Mouse (Mus musculus): Measurements from ENCODE around the gene Stil.

Gene Stil

DNA sequence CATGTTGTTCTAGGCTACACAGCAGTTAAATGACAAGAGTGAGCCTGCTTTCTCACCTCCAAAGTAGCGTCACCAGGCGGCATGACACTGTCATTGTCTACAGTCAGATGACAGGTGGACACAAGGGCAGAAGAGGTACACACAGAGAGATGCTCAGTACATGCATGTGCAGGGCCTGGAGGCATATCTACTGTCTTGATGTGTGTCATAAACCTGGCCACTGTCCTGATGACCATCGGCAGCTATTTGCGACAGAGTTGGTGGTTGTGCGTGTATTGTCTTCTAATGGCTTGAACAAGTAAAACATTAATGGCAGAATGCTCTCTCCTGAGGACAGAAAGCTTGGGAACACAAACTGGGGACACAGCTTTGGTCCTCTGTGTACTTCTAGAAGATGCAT is 51.3 kb downstream of the Stil start:
- DNase-seq (ENCODE audit: low read depth): no peak

DNA sequence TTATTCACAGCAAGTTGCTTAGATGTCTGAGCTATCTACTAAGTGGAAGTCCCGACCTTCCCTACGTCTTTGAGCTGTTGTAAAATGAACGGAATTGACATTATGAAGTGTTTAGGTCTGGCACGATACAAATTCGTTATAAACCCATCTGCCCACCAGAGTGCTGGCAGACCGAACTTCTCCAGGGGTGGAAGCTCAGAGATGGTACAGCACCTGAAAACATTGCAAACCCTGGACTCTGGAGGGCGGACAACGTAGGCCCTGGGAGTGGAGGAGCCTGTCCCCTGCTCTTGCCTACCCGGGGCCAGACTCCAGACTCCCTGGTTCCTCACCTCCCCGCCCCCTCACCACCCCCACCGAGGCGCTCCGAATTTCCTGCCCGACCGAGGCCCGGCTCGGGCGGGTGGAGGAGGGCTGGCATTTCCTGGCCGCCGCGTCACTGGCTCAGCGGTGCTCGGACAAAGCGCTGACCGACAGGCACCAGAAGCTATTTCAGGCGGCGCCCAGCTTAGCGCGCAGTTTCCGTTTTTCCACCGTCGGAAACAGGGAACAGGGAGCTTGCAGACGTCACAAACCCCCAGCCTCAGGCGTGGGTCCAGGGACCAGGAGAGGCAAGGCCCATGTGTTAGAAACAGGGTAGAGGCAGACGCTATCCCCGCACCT is 52.5 kb downstream of the Stil start:
- DNase-seq (ENCODE audit: low read depth): no peak

DNA sequence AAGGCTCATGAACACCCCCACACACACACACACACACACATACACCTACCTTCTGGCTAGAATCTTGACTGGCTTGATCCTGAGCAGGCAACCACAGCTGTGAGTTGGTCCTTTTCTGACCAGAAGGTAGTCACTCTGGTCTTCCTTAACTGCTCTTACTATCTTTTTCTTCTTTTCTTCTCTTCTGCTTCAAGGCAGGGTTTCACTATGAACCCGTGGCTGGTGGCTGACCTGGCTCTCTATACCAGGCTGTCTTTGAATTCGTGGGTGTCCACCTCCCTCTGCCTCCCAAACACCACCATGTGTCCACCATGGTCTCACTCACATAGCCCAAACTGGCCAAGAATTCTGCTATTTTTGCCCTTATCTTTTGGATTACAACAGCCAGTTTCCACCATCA is 55.1 kb downstream of the Stil start:
- no peak for DNase-seq (ENCODE audit: low read depth)

DNA sequence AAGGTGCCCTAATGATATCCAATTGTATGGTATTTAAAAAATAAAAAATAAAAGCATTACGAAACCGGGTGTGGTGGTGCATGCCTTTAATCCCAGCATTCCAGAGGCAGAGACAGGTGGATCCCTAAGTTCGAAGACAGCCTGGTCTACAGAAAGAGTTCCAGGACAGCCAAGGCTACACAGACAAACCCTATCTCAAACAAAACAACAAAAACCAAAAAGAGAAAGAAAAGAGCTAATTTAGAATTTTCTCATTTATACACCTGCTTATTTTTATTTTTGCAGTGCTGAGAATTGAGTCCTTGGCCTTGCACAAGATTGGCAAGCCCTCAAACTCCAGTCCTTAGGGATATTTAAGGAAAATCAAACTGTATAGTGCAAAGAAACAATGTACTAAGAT is 55.7 kb downstream of the Stil start:
- DNase-seq (ENCODE audit: low read depth): no peak

DNA sequence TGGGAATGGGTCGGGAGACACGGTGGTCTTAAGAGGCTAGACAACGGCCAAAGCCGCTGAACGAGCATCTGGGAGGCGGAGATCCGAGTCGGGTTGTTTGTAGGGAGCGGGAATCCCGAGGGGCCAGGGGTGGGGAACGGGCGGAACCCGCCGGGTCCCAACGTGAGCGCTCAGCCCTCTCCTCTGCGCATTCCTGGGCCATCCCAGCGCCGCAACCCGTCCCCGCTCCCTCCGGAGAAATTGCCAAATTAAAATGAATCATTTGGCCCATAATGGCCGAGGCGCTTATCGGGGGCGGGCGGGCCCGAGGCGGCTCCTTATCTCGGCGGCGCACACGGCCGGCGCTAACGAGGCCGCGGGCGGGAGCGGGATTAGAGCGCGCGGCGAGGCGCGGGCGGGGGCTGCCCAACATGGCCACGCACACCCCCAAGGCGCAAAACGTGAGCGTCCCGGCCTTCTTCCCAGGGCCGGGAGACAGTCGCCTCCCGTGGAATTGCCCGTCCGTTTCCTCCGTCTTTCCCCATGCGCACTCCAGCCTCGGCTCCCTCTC is 56.5 kb downstream of the Stil start, which contains the start of gene Tal1:
Gene Tal1, plus strand, starts transcription at position 56 of the 550 bp plus-strand sequence.
- no peak for DNase-seq (ENCODE audit: low read depth)

DNA sequence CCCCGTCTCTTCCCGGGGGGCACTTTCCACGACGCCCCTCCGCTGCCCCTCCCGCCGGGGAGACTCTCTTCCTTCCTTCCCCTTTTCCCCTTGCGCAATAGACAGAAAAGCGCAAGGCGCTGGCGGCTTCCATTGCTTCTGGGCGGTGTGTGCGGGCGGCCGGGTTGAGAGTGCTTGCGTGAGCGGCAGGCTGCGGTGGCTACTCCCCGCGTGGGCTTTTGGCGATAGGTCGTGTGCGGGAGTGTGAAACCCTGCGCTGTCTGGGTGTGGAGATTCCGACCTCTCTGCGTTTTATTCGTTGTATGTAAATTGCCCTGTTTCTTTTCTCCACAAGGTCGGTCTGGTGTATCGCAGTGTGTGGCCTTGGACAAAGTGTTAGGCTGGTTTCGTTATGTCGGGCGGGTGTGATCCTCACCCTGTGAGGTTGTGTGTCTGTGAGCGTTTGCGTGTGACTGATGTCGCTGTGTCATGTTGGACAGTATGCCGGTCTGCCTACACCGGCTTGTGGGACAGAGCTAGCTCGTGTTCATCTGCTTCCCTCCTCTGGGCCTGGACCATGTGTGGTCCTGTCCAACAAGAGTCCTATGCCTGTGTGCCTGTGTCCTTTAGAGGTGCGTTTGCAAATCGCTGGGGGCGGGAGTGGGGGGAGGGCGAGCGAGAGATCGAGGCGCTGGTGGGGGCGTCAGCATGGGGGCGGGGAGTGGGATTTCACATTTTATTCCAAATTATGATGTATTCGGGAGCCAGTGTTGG is 57.1 kb downstream of the Stil start:
- no peak for DNase-seq (ENCODE audit: low read depth)

DNA sequence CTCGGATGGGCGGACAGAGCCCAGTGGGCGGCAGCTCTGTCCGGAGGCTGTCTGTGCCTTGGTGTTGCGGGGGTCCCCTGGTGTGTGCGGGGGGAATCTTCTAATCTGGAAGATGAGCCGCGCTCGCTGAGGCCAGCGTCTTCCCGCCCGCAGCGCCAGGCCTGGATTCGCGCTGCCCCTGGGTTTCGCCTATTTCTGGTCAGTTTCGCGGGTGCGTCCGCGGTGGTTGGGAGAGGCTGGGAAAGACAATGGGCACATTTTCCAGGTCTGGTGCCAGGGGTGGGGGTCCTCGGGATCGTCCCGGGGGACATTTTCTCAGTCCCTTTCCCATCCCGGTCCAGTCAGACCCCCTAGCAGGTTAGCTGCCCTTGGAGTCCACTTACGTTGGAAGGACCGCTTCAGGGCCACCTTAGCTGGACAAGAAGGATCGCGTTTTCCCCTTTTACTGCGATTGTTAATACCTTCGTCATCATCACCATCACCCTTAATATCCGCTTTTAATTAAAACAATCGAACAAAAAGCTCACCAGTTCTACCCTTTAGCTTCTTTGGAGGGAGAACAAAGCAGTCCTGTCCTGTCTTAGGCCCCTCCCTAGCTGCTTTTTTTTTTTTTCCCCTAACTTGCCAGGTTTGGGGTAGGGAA is 57.8 kb downstream of the Stil start:
- DNase-seq (ENCODE audit: low read depth): no peak

DNA sequence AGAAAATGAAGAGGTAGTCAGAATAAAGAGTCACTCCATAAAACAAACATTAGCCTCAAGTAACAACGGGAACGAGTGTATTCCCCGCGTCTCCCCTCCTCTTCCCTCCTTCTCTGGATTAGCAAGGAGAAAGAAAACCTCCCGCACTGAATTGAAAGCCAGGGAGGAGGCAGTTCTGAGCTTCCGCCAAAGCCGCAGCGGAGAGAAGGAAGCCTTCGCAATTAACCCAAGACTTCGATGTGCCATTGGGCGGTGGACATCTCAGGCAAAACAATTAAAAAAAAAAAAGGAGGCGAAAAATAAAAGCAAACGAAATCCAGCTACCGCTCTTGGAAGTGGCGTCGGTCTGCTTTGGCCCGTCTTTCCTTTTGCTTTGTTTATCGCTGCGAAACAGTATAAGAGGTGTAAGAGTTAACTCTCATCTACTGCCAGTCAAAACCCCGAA is 58.4 kb downstream of the Stil start:
- no peak for DNase-seq (ENCODE audit: low read depth)

DNA sequence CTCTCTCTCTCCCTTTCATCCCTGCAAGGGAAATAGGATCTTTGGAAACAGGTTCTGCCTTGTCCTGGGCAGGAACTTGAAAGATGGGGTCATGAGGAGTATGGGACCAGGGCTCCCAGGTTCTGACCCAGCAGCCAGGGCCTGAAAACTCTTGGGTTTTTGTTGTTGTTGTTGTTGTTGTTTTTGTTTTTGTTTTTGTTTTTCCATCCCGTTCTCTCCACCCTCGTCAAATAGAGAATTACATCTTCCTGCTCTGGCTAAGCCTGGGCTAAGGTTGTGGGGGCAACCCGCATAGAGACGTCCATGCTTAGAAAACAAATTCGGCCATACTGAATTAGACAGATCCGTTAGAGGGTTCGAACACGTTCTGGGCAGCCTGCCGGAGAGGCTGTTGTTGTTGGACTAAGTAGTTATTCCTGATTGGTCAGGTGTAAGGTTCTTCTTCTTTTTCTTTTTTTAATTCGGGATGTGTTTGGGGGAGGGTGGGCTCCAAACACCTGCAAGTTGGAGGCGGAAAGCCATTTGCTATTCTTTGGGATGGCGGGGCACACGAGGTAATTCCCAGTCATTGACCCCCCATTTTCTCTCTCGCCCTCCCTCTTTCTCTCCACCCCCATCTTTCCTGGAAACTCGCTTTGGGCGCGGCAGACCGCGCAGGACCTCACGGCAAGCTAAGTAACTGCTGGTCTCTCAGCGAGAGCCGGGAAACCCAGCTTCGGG is 59.1 kb downstream of the Stil start:
- no peak for DNase-seq (ENCODE audit: low read depth)

DNA sequence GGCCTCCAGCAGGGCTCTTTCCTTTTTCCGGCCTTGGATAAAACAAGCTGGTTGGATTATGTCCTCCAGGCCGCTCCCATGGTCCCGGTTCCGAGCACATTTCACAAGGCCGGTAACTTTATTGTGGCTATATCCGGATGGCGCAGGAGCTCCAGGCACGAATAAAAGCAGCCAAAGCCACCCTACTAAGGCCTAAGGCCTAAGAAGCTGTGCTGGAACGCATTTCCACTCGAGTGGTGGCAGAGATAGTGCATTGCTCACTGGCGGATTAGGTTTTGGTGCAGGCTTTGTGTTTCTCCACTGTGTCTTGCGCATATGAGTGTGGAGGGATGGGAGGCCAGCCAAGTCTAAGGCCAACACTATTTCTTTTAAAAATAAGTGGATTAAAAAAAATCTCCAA is 59.9 kb downstream of the Stil start:
- DNase-seq (ENCODE audit: low read depth): no peak

DNA sequence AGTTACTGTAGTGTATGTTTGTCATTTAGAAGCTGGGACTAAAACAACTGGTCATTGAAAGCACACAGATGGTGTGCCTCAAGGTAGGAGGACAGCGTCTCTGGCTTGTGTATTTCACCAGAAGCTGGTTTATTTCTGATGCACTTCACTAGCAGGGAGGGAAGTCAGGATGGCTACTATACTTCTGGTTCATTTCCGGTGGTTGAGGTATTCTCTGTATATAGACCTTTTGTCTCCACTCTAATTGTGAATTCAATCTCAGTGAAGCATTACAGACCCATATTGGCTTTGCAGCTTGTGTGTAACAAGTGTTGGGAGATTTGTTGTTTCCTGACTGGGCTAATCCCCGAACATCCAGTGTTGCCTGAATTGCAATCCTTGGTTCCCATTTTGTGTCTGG is 60.8 kb downstream of the Stil start:
- DNase-seq (ENCODE audit: low read depth): no peak

DNA sequence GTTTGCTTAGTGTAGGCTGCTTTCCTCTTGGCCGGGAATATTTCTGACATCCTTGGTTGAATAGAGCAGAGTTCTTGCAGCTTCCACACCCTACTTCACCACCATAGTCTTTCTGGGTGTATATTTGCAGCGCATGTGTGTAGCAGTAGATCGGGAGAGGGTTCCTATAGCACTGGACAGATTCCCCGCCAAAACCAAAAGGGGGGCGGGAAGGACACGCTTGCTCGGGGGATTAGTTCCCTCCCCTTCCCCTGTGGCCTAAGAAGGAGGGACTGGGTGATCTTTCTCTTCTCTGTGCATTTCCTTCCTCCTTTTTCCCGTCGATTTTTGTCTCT is 62.5 kb downstream of the Stil start:
- no peak for DNase-seq (ENCODE audit: low read depth)

DNA sequence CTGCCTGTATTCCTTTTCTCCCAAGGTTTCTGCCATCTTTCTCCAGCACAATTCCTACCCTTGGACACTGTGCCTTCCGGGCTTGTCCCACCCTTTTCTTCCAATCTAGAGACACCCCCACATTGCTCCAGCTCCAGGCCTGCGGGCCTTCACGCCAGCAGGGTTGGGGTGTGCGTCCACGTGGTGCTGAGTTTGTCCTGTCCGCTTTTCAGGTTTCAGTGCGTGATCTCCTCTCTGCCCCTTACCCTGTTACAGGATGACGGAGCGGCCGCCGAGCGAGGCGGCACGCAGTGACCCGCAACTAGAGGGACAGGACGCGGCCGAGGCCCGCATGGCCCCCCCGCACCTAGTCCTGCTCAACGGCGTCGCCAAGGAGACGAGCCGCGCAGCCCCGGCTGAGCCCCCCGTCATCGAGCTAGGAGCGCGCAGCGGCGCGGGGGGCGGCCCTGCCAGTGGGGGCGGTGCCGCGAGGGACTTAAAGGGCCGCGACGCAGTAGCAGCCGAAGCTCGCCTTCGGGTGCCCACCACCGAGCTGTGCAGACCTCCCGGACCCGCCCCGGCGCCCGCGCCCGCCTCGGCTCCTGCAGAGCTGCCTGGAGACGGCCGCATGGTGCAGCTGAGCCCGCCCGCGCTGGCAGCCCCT is 63.0 kb downstream of the Stil start:
- DNase-seq (ENCODE audit: low read depth): no peak

DNA sequence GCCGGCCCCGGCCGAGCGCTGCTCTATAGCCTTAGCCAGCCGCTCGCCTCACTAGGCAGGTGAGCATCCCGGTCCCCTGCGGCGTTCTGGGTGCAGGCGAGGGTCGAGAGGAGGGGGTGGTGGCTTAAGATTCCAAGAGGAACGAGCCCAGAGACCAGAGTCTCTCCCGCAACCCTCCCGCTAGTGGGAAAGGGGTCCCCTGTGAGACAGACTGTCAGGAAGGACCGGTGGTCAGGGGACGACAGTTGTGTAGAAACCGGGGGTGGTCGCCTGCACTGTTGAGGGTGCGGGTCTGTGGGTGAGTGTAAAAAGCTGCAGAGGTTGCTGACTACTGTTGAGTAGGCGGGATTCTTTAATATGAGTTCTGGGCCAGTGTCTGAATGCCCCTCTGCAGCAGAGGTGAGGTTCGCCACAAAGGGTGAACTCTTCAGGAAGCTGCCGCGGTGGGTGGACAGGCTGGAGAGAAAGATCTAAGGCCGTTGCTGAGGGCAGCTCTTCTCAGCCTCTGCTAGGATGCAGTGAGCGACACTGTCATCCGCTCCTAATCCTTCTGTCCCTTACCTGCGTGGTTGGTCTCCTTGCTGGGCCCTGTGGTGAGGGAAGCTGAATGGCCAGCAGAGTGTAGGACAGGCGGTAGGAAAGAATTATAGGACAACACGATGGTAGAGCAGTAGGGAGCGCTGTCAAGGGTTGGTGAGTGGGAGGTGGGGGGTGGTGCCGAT is 63.7 kb downstream of the Stil start:
- no peak for DNase-seq (ENCODE audit: low read depth)

DNA sequence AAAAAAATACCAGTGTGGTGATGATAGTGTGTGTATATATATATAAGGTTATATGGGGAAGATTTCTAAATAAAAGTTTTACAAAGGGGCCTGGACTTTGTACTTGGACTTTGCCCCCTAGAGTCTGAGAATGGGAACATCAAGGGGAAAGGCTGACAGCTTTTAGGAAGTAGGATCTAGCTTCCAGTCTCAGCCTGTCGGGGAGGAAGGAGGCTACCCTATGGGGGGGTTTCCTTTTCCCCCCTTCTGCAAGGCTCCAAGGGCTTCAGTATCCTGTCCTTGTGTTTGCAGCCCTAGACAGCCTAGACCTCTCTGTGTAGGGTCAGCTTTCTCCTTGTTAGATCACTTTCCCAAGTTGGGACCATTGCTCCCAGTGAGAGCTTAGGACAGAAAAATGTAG is 71.7 kb downstream of the Stil start:
- DNase-seq (ENCODE audit: low read depth): no peak

DNA sequence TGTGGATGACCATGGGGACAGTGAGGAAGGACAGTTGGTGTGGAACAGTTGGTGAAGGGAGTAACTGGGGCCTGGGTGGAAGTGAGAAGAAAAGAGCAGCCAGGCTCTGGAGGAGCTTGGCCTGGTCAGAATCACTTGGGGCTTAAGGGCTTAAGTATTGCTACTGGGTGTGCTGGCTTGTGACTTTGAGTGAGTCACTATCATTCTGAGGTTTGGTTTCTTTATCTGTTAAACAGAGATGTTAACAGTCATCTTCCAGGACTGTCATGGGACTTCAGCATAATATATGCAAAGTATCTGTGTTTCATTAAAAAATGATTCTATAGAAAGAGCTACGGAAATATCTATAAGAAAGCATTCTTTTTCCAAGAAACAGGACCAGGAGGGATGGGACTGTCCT is 74.8 kb downstream of the Stil start:
- no peak for DNase-seq (ENCODE audit: low read depth)

DNA sequence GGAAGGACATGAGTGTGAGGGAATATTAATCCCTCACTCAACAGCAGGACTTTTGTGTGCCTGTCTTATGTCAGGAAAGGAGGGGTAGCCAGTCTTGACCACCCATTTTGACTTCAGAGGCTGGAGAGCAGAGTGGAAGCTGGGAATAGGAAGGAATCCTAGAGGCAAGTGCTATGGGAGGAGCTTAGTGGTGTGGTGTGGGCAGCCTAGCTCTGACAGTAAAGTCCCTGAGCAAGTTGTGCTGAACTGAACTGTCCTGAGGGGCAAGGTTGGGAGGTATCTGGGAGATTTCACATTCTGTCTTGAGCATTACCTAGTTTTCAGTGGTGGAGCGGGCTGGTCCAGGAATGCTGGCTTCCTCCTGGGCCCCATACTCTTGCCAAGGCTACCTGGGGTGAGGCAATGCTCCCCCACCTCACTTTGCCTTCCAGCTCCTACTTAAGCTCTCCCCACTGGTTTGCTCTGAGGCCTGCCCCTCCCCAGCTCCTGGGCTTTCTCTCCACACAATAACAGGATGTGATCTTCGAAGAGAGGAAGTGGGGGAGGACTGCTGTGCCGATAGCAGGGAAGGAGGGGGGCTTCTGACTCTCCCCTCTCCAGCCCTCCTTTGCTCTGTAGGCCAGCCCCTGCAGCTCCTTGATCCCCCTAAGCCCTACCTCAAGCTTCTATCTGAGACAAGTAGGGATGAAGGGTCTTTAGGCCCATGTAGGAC is 75.4 kb downstream of the Stil start:
- no peak for DNase-seq (ENCODE audit: low read depth)

DNA sequence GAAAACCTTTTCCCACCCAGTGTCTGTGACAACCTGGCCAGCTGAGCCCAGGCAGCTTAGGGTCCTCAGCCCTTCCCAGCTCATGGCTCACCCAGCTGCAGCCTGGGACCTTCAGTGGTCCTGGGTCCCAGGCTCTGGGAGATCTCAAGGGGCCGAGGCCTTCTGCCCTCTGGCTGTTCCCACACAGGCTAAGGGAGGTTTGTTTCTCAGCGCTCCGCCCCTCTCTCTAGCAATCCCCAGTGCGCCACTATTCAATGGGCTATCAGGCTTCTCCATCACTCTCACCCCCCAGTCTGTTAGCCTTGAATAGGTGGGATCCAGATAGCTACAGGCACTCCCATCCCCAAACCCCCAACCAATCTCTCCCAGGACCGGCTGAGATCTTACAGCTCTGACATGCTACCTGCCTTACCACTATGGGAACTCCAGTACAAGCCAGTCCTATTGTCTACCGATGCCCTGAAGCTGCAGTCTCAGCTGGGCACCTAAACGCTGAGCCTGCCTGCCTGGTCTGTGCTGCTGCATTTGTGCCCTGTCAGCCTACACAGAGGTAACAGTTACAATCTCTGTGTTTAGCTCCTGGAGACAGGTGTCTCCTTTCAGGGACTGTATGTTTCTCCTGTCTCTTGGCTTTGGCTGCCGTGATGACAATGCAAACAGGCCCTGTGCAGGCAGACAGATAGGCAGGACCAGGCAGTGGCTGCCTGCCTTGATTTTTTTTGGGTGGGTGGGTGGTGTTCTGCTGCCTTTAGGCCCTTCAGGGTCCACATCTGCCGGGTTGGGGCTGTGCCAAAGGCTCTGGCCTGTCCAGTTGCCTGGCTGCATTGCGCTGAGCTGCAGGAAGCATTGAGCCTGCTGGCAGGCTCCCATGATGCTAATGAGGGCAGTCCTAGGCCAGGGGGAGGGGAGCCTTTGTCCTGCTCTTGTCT is 79.2 kb downstream of the Stil start:
- no peak for DNase-seq (ENCODE audit: low read depth)

DNA sequence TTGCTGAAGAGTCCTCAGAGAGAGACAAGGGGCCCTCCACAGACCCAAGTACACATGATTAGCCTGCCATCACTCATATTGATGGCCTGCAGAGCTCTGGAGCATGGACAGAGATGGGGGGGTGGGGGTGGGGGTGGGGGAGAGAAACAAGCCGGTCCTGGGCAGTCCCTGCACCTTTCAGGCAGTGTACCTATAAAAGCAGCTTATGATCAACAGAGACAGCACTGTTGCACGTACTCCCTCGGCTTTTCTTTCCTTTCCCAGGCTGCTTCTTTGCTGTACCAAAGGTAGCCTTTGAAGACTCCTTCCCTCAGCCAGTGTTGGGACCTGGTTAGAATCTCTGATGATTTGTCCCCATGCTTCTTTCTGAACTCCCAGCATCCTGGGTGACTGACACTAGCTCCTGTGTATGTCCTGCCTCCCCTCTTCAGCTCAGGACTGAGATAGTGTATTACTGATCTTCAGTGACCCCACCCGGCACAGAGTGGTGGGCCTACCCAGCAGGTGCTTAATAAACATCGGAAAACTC is 79.9 kb downstream of the Stil start:
- DNase-seq (ENCODE audit: low read depth): no peak

Measured in c-Kit-positive CD71-negative TER-119-negative erythroid progenitor cells, embryonic 14.5 days (primary cell).